Mouse (Mus musculus) erythroid progenitor cell, adult 5-6 weeks (primary cell): Measurements from ENCODE around the gene Pard3. TPM values are rescaled to one million over a fixed set of nuclear protein-coding genes. Genes with fewer than 3 reads are reported as not detected.

ENCODE experiments used
- ATAC-seq: replicated peaks from 2 replicates; pipeline ENCODE4 v1.8.0; 2016; ENCODE audit warnings: moderate number of reproducible peaks, mild to moderate bottlenecking, moderate TSS enrichment, inconsistent platforms; ENCODE audit not compliant: poor library complexity, low FRiP score, severe bottlenecking
- total RNA-seq, 2 experiments: library from RNA; stranded (forward) in 1 of 2; stranded (reverse) in 1 of 2; fragments of 150-400 nt in 1 of 2; fragments of 186-747, 209-891 nt in 1 of 2; gene quantifications; 2 replicates each; pipeline versions ENCODE4 v1.2.3 to v1.2.4; 2015 to 2017; ENCODE audit warnings: low replicate concordance in 2 of 2

Gene Pard3
- total RNA-seq, 2 experiments from 2014 or later: 0.15 TPM; not detected in 1

DNA sequence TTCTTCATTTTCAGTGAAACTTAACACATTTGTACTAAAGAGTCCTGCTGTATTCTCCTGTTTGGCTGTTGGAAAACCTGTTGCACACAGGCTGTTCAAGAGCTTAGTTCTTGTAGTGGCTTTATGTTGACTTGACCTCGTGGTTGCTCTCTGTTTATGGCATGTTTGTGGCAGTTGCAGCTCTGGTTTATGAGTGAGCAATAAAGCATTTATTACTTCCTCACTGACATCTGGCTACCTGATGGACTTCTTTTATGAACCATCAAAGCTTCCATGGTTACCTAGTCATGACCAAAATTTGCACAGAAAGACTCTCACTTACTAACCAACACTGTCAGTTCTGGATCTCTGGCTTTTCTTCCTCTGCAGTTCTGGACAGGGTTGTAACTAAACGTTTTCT, 314.1 kb downstream of the Pard3 start:
- no peak for ATAC-seq

DNA sequence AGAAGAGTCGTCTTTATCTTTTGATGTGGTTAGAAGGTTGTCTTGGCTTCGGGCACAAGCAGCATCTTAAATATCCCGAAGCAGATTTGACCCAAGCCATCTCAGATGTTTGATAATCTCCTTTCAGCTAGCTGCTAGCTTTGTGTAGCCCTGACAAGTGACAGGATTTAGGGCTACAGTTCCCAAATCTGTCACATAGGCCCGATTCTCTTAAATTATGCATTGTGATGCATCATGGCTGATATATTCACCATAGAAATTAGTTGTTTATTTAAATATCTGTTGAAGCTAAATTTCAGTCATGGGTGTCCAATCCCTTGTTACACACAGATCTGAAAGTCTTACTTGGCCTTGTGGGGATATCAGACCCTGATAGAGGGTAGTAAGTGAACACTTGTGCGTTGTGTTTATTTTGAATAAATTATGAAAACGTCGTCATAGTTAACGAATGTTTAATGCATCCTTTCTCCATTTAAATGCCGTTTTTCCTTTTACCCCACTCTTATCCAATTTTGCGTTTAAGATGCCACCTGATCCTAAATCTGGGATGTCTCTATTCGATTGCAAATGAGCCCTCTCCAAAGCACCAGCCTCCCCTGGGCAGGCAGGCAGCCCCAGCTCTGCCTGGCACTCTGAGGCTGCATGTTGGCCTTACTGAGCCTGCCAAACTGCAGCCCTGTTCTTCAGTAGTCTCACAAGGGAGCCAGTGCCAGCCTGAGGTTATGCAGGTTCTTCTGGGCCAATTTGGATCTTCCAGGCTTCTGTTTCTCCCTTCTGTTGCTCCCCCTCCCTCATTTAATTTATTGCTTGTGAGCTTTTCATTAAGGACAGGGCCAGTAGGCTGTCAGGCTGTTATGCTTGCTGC, 315.5 kb downstream of the Pard3 start:
- ATAC-seq: no peak

DNA sequence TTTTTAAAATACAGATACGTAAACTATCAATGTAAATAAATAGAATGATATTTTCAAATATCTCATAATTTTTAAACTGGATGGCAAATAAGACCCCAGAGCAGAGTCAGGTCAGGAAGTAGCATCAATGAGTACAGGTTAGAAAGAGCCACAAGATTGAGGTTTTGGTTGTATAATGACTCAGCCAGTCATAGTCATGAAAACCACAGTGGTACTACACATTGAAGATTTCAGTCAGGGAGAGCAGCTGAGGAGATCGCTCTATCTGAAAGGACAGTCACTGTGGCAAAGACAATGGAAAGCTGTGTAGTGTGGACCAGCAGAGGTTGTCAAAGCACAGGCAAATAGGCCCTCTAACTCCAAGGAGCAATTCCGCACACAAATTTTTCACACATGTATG, 317.6 kb downstream of the Pard3 start:
- ATAC-seq: no peak

DNA sequence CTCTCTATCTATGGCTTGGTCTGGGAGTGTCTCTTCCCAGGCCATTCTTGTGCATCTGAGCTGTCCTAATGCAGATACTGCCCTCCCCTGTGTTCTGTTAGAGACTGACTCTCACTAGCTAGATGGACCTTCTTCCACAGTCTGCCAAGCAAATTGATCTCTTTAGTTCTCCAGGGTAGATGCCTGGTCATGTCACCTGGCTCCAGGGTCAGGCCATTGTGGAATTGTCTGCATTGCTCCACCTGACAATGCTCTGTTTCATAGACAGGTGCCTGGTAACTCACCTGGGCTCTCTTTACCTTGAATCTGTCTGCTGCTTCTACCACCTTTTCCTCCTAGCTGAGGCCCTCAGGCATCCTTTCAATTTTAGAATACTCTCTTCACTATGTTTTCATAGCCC, 329.0 kb downstream of the Pard3 start:
- ATAC-seq: no peak

DNA sequence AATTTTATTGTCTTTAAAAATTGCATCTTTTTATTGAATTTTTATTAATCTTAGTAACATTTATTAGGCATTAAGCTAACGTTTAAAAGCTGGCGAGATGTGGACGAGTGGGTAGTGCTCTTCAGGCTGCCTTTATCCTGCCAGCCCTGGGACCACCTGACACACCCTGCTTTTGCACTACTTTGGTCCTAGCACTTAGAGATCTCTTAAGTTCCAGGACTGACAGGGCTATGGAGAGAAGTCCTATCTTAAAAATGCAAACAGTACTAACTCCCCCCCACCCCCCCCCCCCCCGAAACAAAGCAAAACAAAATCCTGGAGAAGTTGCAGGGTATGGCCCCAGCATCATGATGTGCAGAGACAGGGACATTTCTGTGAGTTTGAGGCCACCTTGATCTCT, 331.8 kb downstream of the Pard3 start:
- ATAC-seq: no peak

DNA sequence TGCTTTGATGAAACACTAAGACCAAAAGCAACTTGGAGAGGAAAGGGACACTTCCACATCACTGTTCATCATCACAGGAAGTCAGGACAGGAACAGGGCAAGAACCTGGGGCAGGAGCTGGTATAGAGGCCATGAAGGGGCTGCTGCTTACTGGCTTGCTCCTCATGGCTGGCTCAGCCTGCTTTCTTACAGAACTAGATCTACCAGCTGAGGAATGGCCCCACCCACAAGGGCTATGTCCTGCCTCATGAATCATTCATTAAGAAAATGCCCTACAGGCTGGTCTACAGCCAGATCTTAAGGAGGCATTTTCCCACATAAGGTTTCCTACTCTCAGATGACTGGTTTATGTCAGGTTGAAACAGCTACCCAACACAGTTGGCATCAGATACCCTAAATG, 342.1 kb downstream of the Pard3 start:
- no peak for ATAC-seq

DNA sequence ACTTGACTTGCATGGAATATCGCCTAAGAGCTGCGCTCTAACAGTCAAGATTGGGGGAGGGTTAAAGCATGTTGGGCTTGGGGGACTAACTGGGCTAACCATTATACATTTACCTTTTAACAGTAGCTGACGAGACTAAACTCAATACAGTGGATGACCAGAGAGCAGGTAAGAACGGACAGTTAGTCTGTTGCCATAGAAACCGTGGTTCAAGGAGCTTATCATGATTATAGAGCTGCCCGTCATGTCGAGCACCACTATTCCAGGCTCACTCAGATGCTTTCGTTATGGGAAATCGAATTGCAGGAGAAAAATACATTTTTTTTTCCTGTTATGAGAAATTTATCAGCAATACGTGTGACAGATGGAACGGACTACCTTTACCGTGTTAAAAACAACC, 346.9 kb downstream of the Pard3 start:
- no peak for ATAC-seq

DNA sequence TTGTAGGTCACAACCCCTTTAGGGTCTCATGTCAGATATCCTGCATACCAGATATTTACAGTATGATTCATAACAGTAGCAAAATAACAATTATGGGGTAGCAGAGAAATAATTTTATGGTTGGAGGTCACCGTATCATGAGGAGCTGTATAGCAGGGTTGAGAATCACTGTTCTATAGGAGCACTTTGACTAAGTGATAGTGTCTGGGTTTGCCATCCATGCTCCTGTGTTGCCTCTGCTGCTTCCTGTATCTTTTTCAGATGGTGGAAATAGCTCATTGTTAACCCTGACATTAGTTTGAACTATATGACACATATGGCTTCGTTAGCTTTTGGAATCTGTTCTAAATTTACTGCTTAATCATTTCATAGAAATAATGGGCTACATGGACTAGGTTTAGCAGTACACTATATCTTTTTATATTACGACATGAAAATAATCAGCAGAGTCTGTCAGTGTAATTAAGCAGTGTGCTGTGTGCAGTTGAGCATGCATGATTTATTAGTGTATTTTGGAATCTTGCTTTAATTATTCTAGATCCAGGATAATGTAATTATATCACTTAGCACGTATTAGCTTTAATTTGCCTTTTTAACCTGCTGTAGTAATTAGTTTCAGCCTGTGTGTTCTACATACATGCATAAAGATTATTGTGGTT, 347.6 kb downstream of the Pard3 start:
- ATAC-seq: no peak

DNA sequence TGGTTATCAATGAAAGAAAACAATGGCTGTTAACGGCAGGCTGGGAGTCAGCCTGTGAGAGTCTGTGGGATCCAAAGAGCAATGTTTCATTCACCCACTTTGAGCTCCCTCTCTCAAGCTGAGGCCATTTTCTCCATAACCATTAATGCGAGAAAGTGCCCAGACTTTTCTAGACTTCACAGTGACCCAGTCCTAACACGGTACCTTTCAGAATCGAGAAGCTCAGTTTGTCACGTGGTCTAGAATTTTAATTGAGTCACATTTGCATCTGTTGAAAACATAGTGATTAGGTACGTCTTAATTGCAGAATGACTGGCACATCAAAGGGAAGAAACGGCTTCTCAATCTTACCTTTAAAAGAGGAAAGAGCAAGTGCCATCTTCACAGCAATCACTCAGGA, 359.3 kb downstream of the Pard3 start:
- no peak for ATAC-seq

DNA sequence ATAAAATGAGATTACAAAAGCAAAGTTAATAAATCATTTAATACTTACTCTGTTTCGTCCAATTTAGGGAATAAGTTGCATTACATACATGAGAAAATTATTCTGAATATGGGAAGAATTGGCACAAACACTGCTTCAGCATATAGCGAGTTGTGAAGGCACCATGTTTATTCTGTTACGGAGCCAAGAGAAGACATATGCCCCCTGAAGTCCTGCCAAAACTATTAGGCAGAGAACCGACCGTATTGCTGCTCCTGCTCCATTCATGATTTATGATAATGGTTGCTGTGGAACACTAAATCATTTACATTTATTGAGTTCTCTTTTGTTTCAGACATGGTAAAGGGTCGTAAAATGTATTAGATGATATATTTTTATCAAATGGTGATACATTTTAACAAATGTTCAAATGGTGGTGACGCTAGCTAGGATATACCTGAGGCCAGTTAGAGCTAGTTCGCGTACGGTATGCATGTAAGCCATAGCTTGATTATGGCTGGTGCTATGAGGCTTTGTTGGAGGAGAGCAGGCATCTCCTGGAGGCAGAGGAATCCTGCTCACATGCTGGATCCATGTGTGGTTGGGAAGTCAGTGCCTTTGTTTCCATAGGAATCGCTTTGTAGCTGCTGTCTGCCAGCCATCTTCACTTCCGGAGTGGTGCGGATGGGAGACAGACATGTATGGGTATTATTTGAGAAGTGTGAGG, 360.7 kb downstream of the Pard3 start:
- ATAC-seq: no peak

DNA sequence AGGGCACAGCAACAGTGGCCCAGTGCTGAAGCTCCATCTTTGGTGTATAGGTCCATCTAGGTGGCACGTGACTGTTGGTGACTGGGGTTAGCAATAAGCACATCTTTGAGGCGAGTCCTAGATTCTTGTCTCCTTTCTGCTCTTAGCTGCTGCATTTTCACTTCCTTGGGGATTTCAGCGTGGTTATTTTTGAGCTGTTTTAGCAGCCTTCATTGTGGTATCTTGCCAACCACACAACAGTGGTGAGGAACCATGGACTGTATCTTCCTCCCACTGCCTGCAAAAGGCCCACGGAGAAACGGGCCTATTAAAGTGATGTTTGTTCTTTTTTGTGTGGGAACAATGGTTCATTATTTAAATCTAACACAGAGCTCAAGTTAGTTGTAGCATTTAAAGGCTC, 363.2 kb downstream of the Pard3 start:
- no peak for ATAC-seq

DNA sequence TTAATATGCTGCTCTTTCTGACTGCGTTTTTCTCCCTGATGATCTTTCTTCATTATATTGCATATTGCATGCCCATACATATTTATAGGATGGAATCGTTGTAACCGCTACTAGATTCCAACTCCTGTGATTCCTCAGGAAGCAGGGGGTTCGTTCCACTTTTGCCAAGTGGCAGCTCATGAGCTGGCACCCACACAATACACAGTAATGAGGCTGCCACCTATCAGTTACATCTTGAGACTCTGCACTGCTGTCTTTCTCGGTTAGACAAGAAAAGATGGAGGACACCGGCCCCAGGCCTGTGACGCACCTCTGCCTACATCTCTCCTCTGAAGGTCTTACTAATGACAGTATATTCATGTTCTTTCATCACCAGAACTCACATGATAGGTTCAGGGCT, 364.3 kb downstream of the Pard3 start:
- no peak for ATAC-seq

DNA sequence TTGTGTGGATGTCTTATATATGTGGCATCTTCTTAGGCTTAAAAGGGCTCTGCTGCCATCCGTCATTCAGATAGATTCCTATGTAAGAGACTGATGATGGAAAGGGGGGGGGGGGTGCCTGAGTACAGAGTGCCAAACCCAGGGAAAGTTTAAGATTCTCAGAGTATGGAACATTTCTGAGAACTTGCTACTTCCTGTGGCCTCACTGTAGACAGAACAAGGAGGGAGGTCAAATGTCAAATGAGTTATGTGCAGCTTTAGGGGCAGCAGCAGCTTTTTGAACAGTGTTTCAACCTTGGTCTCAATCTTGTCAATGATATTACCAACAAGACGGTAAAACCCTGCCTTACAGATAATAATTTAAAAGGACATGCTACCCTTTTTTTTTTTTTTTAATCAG, 367.5 kb downstream of the Pard3 start:
- ATAC-seq: no peak

DNA sequence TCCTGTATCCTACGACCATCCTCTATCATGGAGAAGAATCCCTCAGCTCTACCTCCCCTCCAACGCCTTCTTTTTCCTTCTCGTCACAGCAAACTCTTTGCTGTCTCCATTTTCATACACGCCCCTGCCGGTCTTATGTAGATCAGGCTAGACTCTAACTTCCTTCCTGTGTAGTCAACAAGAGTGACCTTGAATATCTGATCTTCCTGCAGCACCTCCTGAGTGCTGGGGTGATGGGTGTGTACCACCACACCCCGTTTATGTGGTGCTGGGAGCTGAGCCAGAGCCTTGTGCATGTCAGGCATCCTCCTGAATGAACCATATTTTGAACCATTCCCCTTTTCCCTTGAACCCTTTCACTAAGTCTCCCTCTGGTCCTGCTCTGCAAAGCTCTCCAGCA, 372.3 kb downstream of the Pard3 start:
- ATAC-seq: no peak

DNA sequence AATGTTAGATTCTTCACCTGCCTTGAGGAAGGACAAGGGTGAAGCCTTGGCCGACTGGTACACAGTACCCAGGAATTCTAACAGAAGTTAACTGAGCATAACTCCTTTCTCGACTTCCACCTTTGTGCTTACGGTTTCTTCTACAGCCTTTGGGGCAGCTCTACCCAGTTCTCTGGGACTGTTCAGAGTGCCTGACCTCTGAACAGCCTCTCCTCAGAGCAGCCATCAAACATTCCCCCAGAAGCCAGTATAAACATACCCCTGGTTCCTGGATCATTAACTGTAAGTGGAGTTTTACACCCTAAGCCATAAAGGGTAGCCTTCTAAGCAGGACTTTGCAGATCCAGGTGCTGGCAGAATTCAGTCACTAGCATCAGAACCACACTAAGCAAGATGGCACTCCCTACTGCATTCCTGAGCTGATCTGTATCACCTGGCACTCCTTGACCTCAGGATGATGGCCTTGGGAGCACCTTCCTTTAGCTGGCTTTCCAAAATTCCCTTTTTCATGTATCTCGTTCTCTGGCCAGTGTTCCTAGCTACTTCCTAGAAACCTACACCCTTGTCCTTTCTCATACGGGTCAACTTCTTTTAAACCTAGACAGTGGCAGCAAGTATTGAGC, 374.0 kb downstream of the Pard3 start:
- ATAC-seq: no peak

DNA sequence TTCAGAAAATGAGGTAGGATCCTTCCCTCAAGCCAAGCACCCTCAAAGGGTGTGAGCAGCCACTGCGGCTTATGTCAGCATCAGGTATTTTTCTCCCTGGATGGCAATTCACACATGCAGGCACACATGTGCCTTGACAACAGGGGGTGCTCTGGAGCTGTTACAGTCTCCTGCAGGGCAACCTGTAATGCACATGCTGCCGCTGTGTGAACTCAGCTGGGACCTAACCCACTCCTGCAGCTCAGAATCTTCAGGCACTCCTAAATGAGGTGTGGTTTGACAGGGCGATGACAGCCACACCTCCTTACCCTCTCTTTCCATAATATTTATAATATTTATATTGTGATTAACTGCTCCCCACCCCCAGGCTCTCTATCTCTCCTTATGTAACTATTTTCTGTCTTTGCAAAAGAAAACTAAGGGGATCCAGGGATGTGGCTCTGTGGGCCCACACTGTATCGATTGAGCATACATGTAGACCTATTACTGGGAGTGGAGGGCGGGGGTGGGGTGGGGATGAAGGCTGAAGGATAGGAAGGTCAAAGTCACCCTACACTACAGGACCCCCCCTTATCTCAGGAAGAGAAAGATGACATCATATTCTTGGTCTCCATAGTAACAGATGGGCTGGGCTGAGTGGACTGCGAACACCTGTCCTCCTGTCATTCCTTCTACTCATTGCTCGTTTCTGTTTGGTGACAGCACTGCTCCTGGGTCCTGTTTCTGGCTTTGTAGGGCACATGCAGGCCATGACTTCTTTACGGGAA, 375.1 kb downstream of the Pard3 start:
- ATAC-seq: no peak

DNA sequence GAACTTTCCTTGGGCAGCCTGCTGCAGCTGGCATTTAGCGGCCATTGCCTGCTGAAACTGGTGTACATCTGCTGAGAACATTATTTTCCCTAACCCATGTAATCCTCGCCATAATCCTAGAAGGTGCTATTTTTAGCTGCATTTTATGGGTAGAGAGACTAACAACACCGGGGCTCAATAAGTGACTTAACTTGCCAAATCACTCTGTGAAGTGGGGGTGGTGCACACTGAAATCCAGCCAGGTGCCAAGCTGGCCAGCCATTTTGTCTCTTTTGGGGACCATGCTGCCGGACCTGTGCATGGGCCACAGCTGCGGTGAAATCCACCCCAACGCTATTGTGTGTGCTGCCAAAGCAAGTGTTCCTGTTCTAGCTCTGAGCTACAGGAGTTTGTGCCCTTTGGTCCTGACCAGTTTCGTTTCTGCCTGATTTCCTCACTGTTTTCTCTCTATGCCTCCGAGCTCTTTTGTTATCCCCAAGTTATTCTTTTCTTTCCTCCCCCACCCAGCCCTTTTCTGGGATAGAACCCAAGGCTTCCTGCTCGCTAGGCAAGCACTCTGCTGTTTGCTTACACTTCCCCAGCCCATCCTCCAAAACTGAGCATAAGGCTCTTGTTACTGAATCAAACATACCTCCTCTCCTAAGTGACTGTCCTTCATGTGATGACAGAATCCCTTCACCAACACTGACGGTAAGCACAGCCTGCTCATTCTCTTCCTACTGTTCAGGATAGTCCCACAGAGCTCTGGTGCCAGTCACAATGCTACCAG, 375.9 kb downstream of the Pard3 start:
- ATAC-seq: no peak

DNA sequence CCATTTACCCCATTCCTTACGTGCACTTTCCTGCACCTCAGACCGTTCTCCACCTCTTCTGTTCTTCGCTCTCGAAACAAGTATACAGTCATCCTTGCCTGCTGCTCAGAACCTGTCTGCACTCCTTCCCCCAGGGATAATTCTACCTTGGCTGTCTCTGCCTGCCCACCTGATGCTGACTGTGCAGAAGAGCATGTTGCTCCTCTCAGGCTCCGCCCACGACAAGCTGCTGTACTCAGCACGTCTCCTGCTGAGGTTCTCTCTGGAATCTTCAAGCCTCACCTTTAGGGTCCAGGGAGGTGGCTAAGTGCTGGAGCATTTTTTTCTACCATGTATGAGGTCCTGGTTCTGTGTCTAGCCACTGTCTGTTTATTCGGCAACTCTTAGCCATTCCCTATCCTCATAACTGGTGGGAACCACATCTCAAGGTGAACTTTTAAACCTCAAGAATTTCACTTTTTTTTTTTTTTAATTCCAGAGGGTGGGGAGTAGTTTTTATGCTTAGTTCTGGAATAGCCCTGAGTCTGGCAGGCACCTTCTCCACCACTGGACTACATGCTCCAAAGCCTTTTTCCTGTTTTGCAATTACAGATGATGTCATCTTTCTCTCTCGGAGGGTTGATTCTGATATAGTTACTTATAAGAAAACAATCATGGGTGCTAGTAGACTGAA, 376.6 kb downstream of the Pard3 start:
- no peak for ATAC-seq
